Mouse (Mus musculus) limb, embryonic 14.5 days (tissue): Measurements from ENCODE around the gene Mbtps2. TPM values are rescaled to one million over a fixed set of nuclear protein-coding genes. Genes with fewer than 3 reads are reported as not detected.

Experiments
- ATAC-seq: fragments of 200-750 bp; cut with Nextera tagmentation; 2 replicates; pipeline ENCODE4 v1.8.0; 2017; ENCODE audit warnings: low read depth, moderate number of reproducible peaks, moderate TSS enrichment; ENCODE audit not compliant: low FRiP score
- DNase-seq: peaks from one replicate; pipeline ENCODE4 v3.0.0-alpha.2; 2015; ENCODE audit warnings: low spot score
- H3K27ac ChIP-seq: fragments of 300-500 bp; sonication (generic); replicated peaks from 2 replicates; pipeline ENCODE4 v1.5.1; 2014; ENCODE audit warnings: low read depth, mild to moderate bottlenecking, low read length, moderate library complexity, mixed read lengths
- H3K27me3 ChIP-seq: fragments of 300-500 bp; sonication (generic); 2 replicates; pipeline ENCODE4 v1.6.1; 2014; ENCODE audit warnings: low read length, mixed read lengths; ENCODE audit not compliant: control insufficient read depth, insufficient read depth
- H3K36me3 ChIP-seq: fragments of 300-500 bp; sonication (generic); 2 replicates; pipeline ENCODE4 v1.6.1; 2014; ENCODE audit warnings: mild to moderate bottlenecking, low read length, moderate library complexity, mixed read lengths; ENCODE audit not compliant: control insufficient read depth, insufficient read depth
- H3K4me1 ChIP-seq: fragments of 300-500 bp; sonication (generic); 2 replicates; pipeline ENCODE4 v1.6.1; 2014; ENCODE audit warnings: antibody characterized with exemption, low read length, mixed read lengths; ENCODE audit not compliant: control insufficient read depth, insufficient read depth
- H3K4me2 ChIP-seq: fragments of 300-500 bp; sonication (generic); replicated peaks from 2 replicates; pipeline ENCODE4 v1.6.1; 2014; ENCODE audit warnings: low read depth, mild to moderate bottlenecking, low read length, moderate library complexity; ENCODE audit not compliant: severe bottlenecking
- H3K4me3 ChIP-seq: fragments of 300-500 bp; sonication (generic); replicated peaks from 2 replicates; pipeline ENCODE4 v1.5.1; 2014; ENCODE audit warnings: low read length
- H3K9ac ChIP-seq: fragments of 300-500 bp; sonication (generic); 2 replicates; pipeline ENCODE4 v1.6.1; 2014; ENCODE audit warnings: mild to moderate bottlenecking, low read depth, low read length, moderate library complexity; ENCODE audit not compliant: severe bottlenecking
- H3K9me3 ChIP-seq: fragments of 300-500 bp; sonication (generic); 2 replicates; pipeline ENCODE4 v1.6.1; 2016; ENCODE audit warnings: low read length; ENCODE audit not compliant: control insufficient read depth
- POLR2A ChIP-seq: fragments of 200-500 bp; IDR thresholded peaks from 2 replicates; pipeline ENCODE4 v1.8.0; 2012; ENCODE audit warnings: inconsistent platforms, mild to moderate bottlenecking, moderate library complexity, borderline replicate concordance; ENCODE audit not compliant: insufficient read depth, insufficient read length; ENCODE audit errors: extremely low read depth
- WGBS: fragments of 180-500 bp; shearing (Covaris S2); extraction: QIAGEN DNeasy Blood & Tissue Kit; methylation state at CpG from one replicate; pipeline ENCODE4 v1.1.7; 2014; 5-methylcytosine and 5-hydroxymethylcytosine counted together
- polyA plus RNA-seq, 2 experiments: library from polyadenylated mRNA; depleted of rRNA in 1 of 2; stranded (reverse) in 1 of 2; unstranded in 1 of 2; fragments of >200 nt; fragmentation: Nextera tagmentation in 1 of 2; extraction: Ambion mirVana in 1 of 2; gene quantifications; 2 replicates each; pipeline versions ENCODE4 v1.2.1 to v1.2.3; 2012 to 2014

The Mbtps2 gene
- polyA plus RNA-seq, 2 experiments = 18.7 to 28.5 TPM

GRCm38 (mm10) chrX:157491944-157492726, 106.4 kb downstream of the Mbtps2 start, which contains the start of gene Sms:
TSS of gene Sms (minus strand) at chrX:157492287.
- peak; percentile 88 for ATAC-seq
- DNase-seq = peak; percentile 70
- no peak for TF ChIP-seq POLR2A
- peak within 1 kb of the TSS; percentile 72 for H3K9ac ChIP-seq
- no peaks in the 10 kb centered on the region for H3K4me1 ChIP-seq
- H3K36me3 ChIP-seq = no peaks in the 10 kb centered on the region
- peak within 1 kb of the TSS; percentile 73 for H3K27ac ChIP-seq
- peak within 1 kb of the TSS; percentile 57 for H3K4me3 ChIP-seq
- H3K4me2 ChIP-seq = peak within 1 kb of the TSS; percentile 49
- H3K27me3 ChIP-seq = no peaks in the 10 kb centered on the region
- H3K9me3 ChIP-seq = no peaks in the 10 kb centered on the region
- WGBS = 29% methylated on average over 30 of the region's 45 CpGs

GRCm38 (mm10) chrX:157491145-157491935, 107.2 kb downstream of the Mbtps2 start:
- H3K36me3 ChIP-seq = no peaks in the 10 kb centered on the region
- peak overlapping the region; percentile 72 for H3K9ac ChIP-seq
- peak overlapping the region; percentile 49 for H3K4me2 ChIP-seq
- H3K4me3 ChIP-seq = peak overlapping the region; percentile 57
- H3K27me3 ChIP-seq = no peaks in the 10 kb centered on the region
- ATAC-seq = peak; percentile 48
- no peaks in the 10 kb centered on the region for H3K4me1 ChIP-seq
- TF ChIP-seq POLR2A = no peak
- 24% methylated on average over 23 of the region's 104 CpGs for WGBS
- DNase-seq = no peak
- peak overlapping the region; percentile 73 for H3K27ac ChIP-seq
- H3K9me3 ChIP-seq = no peaks in the 10 kb centered on the region

- ATAC-seq (no peak), DNase-seq (no peak)
- H3K4me3 ChIP-seq = peak overlapping the region; percentile 57
- no peaks in the 10 kb centered on the region for H3K9me3 ChIP-seq
- peak overlapping the region; percentile 49 for H3K4me2 ChIP-seq
- peak overlapping the region; percentile 72 for H3K9ac ChIP-seq
- H3K4me1 ChIP-seq = no peaks in the 10 kb centered on the region
- no peaks in the 10 kb centered on the region for H3K27me3 ChIP-seq
- H3K36me3 ChIP-seq = no peaks in the 10 kb centered on the region
- 14% methylated on average over 12 of the region's 12 CpGs for WGBS
- no peak overlapping the region for H3K27ac ChIP-seq
- no peak for TF ChIP-seq POLR2A
Measured at GRCm38 (mm10) chrX:157490769-157491144, 107.8 kb downstream of the Mbtps2 start.

- no peak for TF ChIP-seq POLR2A
- H3K4me1 ChIP-seq = no peaks in the 10 kb centered on the region
Measured at GRCm38 (mm10) chrX:157489871-157490721, 108.4 kb downstream of the Mbtps2 start.

GRCm38 (mm10) chrX:157488831-157489230, 109.7 kb downstream of the Mbtps2 start:
- Histone ChIP-seq H3K9ac (no peak overlapping the region), H3K27ac (no peak overlapping the region), H3K4me3 (no peak overlapping the region), H3K4me2 (no peak overlapping the region), H3K4me1 (no peaks in the 10 kb centered on the region), H3K27me3 (no peaks in the 10 kb centered on the region), H3K9me3 (no peaks in the 10 kb centered on the region), H3K36me3 (no peaks in the 10 kb centered on the region)
- DNase-seq (no peak), ATAC-seq (no peak)
- 81% methylated on average over 3 of the region's 3 CpGs for WGBS
- no peak for TF ChIP-seq POLR2A

More at GRCm38 (mm10) chrX:157489871-157490721, 108.4 kb downstream of the Mbtps2 start:
- peak overlapping the region; percentile 49 for H3K4me2 ChIP-seq
- H3K27ac ChIP-seq = no peak overlapping the region
- no peaks in the 10 kb centered on the region for H3K36me3 ChIP-seq
- no peak for DNase-seq
- peak overlapping the region; percentile 72 for H3K9ac ChIP-seq
- no peaks in the 10 kb centered on the region for H3K9me3 ChIP-seq
- ATAC-seq = no peak
- no peaks in the 10 kb centered on the region for H3K27me3 ChIP-seq
- WGBS = 20% methylated on average over 9 of the region's 9 CpGs
- peak overlapping the region; percentile 57 for H3K4me3 ChIP-seq
